Mouse (Mus musculus) layer of hippocampus, adult 8-10 months (tissue): ENCODE data around the gene Dhx36. TPM values are rescaled to one million over a fixed set of nuclear protein-coding genes. Genes with fewer than 3 reads are reported as not detected.

Source experiments
- DNase-seq, 2 experiments: peaks; one replicate each; pipeline ENCODE4 v3.0.0; 2022; ENCODE audit warnings: low spot score in 2 of 2
- total RNA-seq, 4 experiments: library from RNA; stranded (reverse); gene quantifications; 2 replicates each; pipeline ENCODE4 v1.2.4; 2022

The Dhx36 gene
- total RNA-seq, 4 experiments from 2014 or later = 49.6 to 62.1 (median 58.3) TPM

DNA sequence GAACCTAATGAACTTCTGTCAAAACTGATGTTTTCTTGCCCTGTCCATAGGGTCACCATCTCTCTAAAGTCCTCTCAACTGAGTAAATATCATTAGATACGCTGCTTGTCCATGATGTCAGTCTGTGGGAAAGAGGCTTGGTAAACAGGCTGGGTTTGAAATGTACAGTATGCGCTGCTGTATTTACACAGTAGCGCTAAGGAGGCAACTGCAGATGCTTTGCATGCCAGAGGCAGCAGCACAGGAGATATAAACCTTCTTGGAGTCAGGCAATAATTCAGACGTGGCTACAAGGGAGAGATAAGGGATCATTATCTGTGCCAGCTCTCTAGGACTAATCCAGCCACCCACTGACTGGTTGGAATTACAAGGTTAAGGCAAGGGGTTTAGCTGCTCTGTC lies 73.1 kb downstream of the Dhx36 start:
- no peak for DNase-seq

- DNase-seq = no peak
Measured at GRCm38 (mm10) chr3:62418387-62419138, 88.2 kb downstream of the Dhx36 start.

Other genes starting within 250 kb of the Dhx36 start
- 10 to 100 TPM; 50.6 to 64.3 (median 59.8) TPM for gene Arhgef26, start 168.7 kb downstream of the Dhx36 start, total RNA-seq
- 1 to 10 TPM in 2 of 4 experiments, under 1 TPM in 2; 0.34 to 1.7 (median 1.1) TPM for gene Gpr149, start 98.1 kb upstream of the Dhx36 start, total RNA-seq